Mouse (Mus musculus) megakaryocyte, embryonic 14.5 days (primary cell): ENCODE measurements around the gene Capn1. TPM values are rescaled to one million over a fixed set of nuclear protein-coding genes. Genes with fewer than 3 reads are reported as not detected.

Experiments
- H3K27me3 ChIP-seq: replicated peaks from 2 replicates; pipeline ENCODE3; 2012; ENCODE audit warnings: inconsistent platforms
- H3K36me3 ChIP-seq: replicated peaks from 2 replicates; pipeline ENCODE3; 2012; ENCODE audit warnings: low read length, inconsistent platforms, mixed read lengths
- H3K4me1 ChIP-seq: 2 replicates; pipeline ENCODE4 v1.6.1; 2012; ENCODE audit warnings: inconsistent platforms
- H3K4me3 ChIP-seq: replicated peaks from 2 replicates; pipeline ENCODE3; 2012; ENCODE audit warnings: moderate library complexity, mild to moderate bottlenecking, inconsistent platforms
- H3K9me3 ChIP-seq: 2 replicates; pipeline ENCODE4 v1.6.1; 2012; ENCODE audit warnings: inconsistent platforms
- FLI1 ChIP-seq: IDR thresholded peaks from 2 replicates; pipeline ENCODE4 v1.6.1; 2012; ENCODE audit warnings: low read length, inconsistent platforms, mixed read lengths
- GATA1 ChIP-seq: IDR thresholded peaks from 3 replicates; pipeline ENCODE4 v1.6.1; 2012; ENCODE audit warnings: mixed read lengths, low read length, inconsistent platforms, borderline replicate concordance
- polyA plus RNA-seq: library from polyadenylated mRNA; stranded (reverse); fragments of >175 nt; gene quantifications from 2 replicates; pipeline ENCODE4 v1.2.3, GENCODE M21; 2012; ENCODE audit warnings: low replicate concordance; ENCODE audit not compliant: insufficient read depth

Gene Capn1
- polyA plus RNA-seq, 1 experiment, result 66.2 TPM

DNA sequence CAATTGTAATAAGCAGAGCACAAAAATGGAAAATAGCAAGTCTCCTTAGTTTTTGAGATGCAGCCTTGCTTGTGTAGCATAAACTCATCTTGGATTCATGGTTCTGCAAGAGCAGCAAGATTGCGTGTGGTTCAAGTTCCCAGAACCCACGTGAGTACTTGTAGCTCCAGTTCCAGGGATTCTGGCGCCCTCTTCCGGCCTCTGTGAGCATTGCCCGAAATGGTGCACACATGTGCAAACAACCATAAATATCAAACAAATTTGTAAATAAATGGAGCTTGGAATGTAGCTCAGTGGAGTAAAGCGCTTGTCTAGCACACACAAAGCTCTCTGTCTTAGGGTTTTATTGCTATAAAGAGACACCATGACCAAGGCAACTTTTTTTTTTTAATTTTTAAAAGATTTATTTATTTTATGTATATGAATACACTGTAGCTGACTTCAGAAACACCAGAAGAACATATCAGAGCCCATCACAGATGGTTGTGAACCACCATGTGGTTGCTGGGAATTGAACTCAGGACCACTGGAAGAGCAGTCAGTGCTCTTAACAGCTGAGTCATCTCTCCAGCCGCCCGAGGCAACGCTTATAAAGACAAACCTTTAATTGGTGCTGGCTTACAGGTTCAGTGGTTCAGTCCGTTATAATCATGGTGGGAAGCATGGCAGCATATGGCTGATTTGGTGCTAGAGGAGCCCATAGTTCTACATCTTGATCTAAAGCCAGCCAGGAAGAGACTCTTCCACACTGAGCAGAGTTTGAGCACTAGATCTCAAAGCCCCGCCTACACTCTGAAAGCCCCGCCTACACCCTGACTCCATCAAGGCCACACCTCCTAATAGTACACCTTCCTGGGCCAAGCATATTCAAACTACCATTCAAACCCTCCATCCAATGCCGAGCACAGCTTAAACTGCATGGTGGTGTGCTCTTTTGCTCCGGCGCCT lies 2.7 kb upstream of the Capn1 start:
- Histone ChIP-seq H3K4me3 (peak overlapping the region; percentile 66), H3K9me3 (no peaks in the 10 kb centered on the region), H3K27me3 (peaks cover 6% of the 10 kb centered on the region), H3K36me3 (peaks cover 8% of the 10 kb centered on the region), H3K4me1 (peaks cover 60% of the 10 kb centered on the region)
- TF ChIP-seq FLI1, result no peak
- no peak for TF ChIP-seq GATA1

DNA sequence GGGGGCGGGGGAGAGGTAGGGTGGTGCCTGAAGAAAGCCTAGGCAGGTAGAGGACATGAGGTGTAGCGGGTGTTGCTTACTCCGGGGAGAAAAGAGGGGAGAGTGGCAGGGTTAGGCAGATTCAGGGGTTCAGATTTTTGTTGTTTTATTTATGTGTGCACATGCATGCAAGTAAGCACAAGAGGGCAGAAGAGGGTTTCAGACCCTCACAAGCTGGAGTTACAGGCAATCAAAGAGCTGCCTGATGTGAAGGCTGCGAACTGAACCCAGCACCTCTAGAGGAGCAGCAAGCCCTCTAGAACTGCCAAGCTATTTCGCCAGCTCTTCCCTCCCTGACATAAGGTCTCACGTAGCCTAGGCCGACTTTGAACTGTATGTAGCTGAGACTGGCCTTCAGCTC lies 835 bp upstream of the Capn1 start:
- Histone ChIP-seq H3K9me3 (no peaks in the 10 kb centered on the region), H3K36me3 (peaks cover 25% of the 10 kb centered on the region), H3K4me3 (peak overlapping the region; percentile 94), H3K27me3 (no peaks in the 10 kb centered on the region), H3K4me1 (peaks cover 66% of the 10 kb centered on the region)
- TF ChIP-seq FLI1 (no peak), GATA1 (no peak)

DNA sequence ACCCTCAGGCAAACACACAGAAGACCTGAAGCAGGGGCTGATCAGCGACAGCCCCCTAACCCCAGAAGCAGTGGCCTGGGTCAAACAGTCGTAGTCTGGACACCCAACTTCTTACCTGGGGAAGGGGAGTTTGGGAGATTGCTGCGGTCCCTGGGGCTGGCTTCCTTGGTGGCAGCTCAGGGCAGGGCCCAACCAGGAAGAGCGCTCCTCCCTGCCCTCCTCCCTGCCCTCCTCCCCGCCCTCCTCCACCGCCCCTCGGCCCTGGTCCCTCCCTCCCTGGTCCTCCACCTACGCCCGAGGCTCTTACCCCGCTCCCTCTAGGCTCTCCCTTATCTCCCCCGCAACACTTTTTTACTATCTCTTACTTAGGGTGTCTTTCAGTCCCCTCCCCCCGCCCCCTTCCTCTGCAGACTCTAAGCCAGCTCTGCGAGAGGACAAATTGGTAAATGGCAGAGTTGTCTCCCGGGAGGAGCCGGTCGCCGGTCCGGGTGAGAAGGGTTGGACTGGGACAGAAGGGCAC lies 646 bp downstream of the Capn1 start:
- Histone ChIP-seq H3K9me3 (no peaks in the 10 kb centered on the region), H3K27me3 (no peaks in the 10 kb centered on the region), H3K4me1 (peaks cover 70% of the 10 kb centered on the region), H3K4me3 (peak overlapping the region; percentile 94), H3K36me3 (peaks cover 40% of the 10 kb centered on the region)
- TF ChIP-seq GATA1 (no peak), FLI1 (no peak)

DNA sequence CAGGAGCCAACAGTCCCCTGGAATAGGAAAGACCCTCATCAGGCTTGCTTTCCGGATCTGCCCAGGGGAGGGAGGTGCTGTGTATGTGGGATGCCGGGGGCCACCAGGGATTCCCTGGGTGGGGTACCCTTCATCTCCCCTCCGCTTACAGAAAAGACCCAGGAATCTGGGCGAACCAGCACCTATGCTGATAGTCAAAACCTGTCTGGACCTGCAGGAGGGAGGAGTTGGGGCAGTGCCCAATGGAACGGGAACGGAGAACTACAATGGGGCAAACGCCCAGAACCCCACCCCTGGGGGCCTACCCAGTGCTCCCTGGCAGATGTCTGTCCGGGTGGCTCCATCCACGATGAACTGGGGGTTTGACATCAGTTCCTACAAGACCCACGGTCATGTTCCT lies 2.0 kb downstream of the Capn1 start:
- TF ChIP-seq FLI1, result no peak
- TF ChIP-seq GATA1, result no peak
- Histone ChIP-seq H3K4me1 (peaks cover 62% of the 10 kb centered on the region), H3K27me3 (no peaks in the 10 kb centered on the region), H3K36me3 (peaks cover 51% of the 10 kb centered on the region), H3K9me3 (no peaks in the 10 kb centered on the region), H3K4me3 (no peak overlapping the region)

DNA sequence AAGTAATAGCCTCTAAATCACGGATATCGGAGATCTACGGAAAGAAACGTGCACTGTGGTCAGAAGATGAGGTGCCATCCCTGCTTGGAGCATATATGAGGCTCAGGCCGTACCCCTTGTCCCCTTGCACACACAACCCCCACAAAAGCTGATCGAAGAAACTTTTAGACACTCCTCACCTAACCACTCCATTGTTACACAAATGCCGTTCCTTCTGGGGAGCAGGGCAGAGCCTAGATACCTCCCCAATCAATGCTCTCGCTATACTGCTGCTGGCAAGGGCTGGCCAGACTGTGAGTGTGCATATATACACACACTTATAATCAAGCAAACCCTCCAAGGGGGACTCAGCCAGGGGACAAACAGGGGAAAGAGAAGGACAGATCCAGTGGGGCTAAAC lies 6.6 kb downstream of the Capn1 start:
- H3K4me1 ChIP-seq, result peaks cover 26% of the 10 kb centered on the region
- H3K27me3 ChIP-seq, result no peaks in the 10 kb centered on the region
- peaks cover 79% of the 10 kb centered on the region for H3K36me3 ChIP-seq
- H3K9me3 ChIP-seq, result no peaks in the 10 kb centered on the region
- no peak for TF ChIP-seq GATA1
- no peak for TF ChIP-seq FLI1
- H3K4me3 ChIP-seq, result no peak overlapping the region

DNA sequence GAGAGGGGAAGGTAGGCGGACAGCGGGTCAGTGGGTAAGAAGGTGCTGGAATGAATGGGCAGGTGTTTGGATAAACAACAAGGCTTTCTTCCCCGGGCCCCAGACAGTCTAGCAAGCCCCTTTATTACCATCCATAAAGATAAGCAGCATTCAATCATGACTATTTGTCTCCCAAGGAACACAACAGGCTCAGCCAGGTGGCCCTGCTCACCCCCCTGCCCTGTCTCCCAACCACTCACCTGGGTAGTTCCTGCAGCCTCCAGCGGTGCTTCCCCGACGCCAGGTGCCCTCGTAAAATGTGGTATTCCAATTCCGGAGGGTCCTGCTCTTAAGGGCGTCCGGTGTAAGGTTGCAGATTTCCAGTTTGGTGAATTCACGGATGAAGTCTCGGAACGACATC lies 8.7 kb downstream of the Capn1 start:
- no peaks in the 10 kb centered on the region for H3K9me3 ChIP-seq

DNA sequence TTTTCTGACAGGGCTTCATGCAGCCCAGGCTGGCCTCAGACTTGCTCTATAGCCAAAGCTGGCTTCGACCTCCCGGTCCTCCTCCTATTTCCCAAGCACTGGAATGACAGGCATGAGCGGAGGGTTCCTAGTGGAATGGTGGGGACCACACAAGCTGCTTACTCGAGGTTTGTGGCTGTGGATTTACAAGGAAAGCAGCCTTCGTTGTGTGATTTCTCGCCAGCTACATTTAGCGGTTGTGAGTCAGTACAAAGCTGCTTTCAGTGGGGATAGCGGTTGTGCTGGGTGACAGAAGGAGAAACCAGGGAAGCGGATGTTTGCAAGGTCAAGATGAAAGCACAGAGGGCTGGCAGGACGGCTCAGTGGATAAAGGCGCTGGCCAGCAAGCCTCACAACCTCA lies 10.2 kb downstream of the Capn1 start:
- peaks cover 69% of the 10 kb centered on the region for H3K36me3 ChIP-seq

More for the DNA sequence above, 8.7 kb downstream of the Capn1 start:
- no peak overlapping the region for H3K4me3 ChIP-seq
- peaks cover 24% of the 10 kb centered on the region for H3K4me1 ChIP-seq
- TF ChIP-seq FLI1 (no peak), GATA1 (no peak)
- H3K27me3 ChIP-seq, result no peaks in the 10 kb centered on the region
- peaks cover 72% of the 10 kb centered on the region for H3K36me3 ChIP-seq

DNA sequence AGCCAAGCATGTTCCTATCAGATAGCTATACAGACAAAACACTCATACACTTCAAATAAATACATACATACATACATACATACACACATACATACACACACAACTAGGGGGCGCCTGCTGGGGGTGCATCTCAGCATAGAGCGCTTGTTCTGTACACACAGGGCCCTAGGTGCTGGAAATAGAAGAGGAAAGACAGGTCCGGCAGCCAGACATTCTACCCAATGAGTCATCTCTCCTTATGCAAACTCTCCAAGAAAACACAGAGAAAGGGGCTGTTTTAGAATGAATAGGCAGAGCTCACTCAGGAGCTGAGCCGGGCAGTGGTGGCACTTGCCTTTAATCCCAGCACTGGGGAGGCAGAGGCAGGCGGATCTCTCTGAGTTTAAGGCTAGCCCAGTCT lies 15.7 kb downstream of the Capn1 start:
- Histone ChIP-seq H3K4me3 (no peak overlapping the region), H3K4me1 (peaks cover 30% of the 10 kb centered on the region), H3K36me3 (peaks cover 73% of the 10 kb centered on the region), H3K27me3 (no peaks in the 10 kb centered on the region), H3K9me3 (no peaks in the 10 kb centered on the region)
- TF ChIP-seq GATA1 (no peak), FLI1 (no peak)

More for the DNA sequence above, 10.2 kb downstream of the Capn1 start:
- H3K4me1 ChIP-seq, result peaks cover 15% of the 10 kb centered on the region
- H3K9me3 ChIP-seq, result no peaks in the 10 kb centered on the region
- no peaks in the 10 kb centered on the region for H3K27me3 ChIP-seq
- TF ChIP-seq GATA1 (no peak), FLI1 (no peak)
- H3K4me3 ChIP-seq, result no peak overlapping the region

DNA sequence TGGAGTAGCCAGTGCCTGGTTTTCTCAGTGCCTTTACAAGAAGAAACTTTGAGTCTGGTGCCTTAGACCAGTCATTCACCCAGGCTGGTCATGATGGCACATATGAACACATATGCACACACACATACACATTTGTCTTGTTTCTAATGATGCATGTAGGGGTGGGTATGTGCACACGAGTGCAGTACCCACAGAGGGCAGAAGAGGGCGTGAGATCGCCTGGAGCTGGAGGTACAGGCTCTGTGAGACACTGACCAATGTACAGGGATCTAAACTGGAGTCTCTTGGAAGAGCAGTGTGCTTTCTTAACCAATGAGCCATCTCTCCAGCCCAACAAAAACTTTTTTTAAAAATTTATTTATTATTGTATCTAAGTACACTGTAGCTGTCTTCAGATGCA lies 17.5 kb downstream of the Capn1 start:
- H3K9me3 ChIP-seq, result no peaks in the 10 kb centered on the region
- H3K4me1 ChIP-seq, result peaks cover 26% of the 10 kb centered on the region
- H3K4me3 ChIP-seq, result no peak overlapping the region
- H3K36me3 ChIP-seq, result peaks cover 82% of the 10 kb centered on the region
- TF ChIP-seq FLI1, result no peak
- TF ChIP-seq GATA1, result no peak
- H3K27me3 ChIP-seq, result no peaks in the 10 kb centered on the region

DNA sequence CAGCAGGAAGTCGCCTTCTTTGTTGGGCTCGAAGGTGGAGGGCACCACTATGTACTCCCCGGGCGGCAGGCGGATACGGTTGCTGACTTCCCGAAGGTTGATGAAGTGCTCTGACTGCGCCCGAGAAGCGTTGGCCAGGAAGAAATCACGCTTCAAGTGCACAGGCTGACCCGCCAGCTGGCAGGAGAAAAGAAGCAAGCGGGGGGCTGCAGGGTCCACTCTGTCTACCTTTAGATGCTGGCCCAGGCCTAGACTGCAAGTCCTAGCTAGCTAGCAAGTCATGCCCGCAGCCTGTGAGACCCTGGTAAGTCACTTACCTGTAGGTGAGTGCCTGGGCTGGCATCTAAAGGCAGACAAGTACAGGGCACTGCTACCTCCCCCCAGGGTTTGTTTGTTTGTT lies 21.0 kb downstream of the Capn1 start:
- peaks cover 59% of the 10 kb centered on the region for H3K4me1 ChIP-seq
- H3K9me3 ChIP-seq, result no peaks in the 10 kb centered on the region
- no peak overlapping the region for H3K4me3 ChIP-seq
- H3K27me3 ChIP-seq, result no peaks in the 10 kb centered on the region
- TF ChIP-seq FLI1 (no peak), GATA1 (no peak)
- peaks cover 88% of the 10 kb centered on the region for H3K36me3 ChIP-seq

DNA sequence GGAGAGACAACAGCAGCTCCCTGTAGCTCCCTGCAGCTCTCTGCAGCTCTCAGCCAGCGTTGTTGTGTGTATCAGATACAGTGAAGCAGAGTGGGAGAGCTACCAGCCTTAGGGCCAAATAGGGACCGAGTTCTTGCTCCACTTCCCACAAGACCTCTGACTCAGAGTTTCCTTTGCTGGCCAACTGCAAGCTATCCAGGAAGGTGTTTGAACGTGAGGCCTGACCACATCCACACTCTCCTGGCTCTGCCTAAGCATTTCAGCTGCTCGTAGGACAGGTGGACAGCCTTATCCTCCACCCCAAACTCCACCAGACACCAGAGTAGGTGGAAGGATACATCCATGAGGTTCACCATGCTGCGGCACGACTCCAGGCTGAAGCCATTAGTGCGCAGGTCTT lies 23.7 kb downstream of the Capn1 start:
- H3K27me3 ChIP-seq, result no peaks in the 10 kb centered on the region
- H3K4me3 ChIP-seq, result peak overlapping the region; percentile 64
- peaks cover 71% of the 10 kb centered on the region for H3K36me3 ChIP-seq
- TF ChIP-seq FLI1 (no peak), GATA1 (no peak)
- H3K4me1 ChIP-seq, result peaks cover 71% of the 10 kb centered on the region
- H3K9me3 ChIP-seq, result no peaks in the 10 kb centered on the region
